Mouse (Mus musculus): ENCODE measurements around the gene Acaa1a.

Gene Acaa1a

GRCm38 (mm10) chr9:119394808-119395207 is 55.3 kb downstream of the Acaa1a start:
- DNase-seq (ENCODE audit: low spot score) = no peak

Measured in retina, embryonic 14.5 days (tissue).